Mouse (Mus musculus) heart, adult 11 months (tissue): ENCODE measurements around the gene Gdf5.
A peak's percentile ranks its signal among the peaks of the same experiment; 100 is the strongest.

Experiments
- DNase-seq: peaks from one replicate; pipeline ENCODE4 v3.0.0; 2022

Gene Gdf5

GRCm38 (mm10) chr2:155945124-155945523 lies at the start of gene Gdf5:
Gene Gdf5 (minus strand): TSS chr2:155945367.
- DNase-seq: no peak

- DNase-seq: peak; percentile 95
Measured at GRCm38 (mm10) chr2:155991863-155992321, 46.7 kb upstream of the Gdf5 start.

- DNase-seq: no peak
Measured at GRCm38 (mm10) chr2:155991151-155991550, 46.0 kb upstream of the Gdf5 start.

GRCm38 (mm10) chr2:155989085-155989484 lies 43.9 kb upstream of the Gdf5 start:
- no peak for DNase-seq

- no peak for DNase-seq
Measured at GRCm38 (mm10) chr2:155987131-155987530, 42.0 kb upstream of the Gdf5 start.

- no peak for DNase-seq
Measured at GRCm38 (mm10) chr2:155985776-155986175, 40.6 kb upstream of the Gdf5 start.

GRCm38 (mm10) chr2:155979328-155979991 lies 34.3 kb upstream of the Gdf5 start:
- DNase-seq: peak; percentile 98

- DNase-seq: peak; percentile 83
Measured at GRCm38 (mm10) chr2:155974087-155974731, 29.0 kb upstream of the Gdf5 start.

GRCm38 (mm10) chr2:155973348-155973747 lies 28.2 kb upstream of the Gdf5 start:
- no peak for DNase-seq

- DNase-seq: no peak
Measured at GRCm38 (mm10) chr2:155962991-155963390, 17.8 kb upstream of the Gdf5 start.

GRCm38 (mm10) chr2:155961862-155962261 lies 16.7 kb upstream of the Gdf5 start:
- no peak for DNase-seq

GRCm38 (mm10) chr2:155959981-155960380 lies 14.8 kb upstream of the Gdf5 start:
- DNase-seq: no peak

GRCm38 (mm10) chr2:155956134-155957059 lies 11.2 kb upstream of the Gdf5 start, which contains the start of gene Cep250:
Gene Cep250 (plus strand): TSS chr2:155956458.
- DNase-seq: peak; percentile 99

- peak; percentile 91 for DNase-seq
Measured at GRCm38 (mm10) chr2:155952006-155952405, 6.8 kb upstream of the Gdf5 start.

- peak; percentile 92 for DNase-seq
Measured at GRCm38 (mm10) chr2:155949362-155949761, 4.2 kb upstream of the Gdf5 start.

- no peak for DNase-seq
Measured at GRCm38 (mm10) chr2:155947390-155948002, 2.3 kb upstream of the Gdf5 start.

GRCm38 (mm10) chr2:155946499-155946898 lies 1.3 kb upstream of the Gdf5 start:
- no peak for DNase-seq

- DNase-seq: peak; percentile 89
Measured at GRCm38 (mm10) chr2:155946069-155946468, 902 bp upstream of the Gdf5 start.

GRCm38 (mm10) chr2:155945580-155945979 lies 413 bp upstream of the Gdf5 start:
- no peak for DNase-seq

GRCm38 (mm10) chr2:155944685-155945084 lies 482 bp downstream of the Gdf5 start:
- peak; percentile 82 for DNase-seq

- DNase-seq: no peak
Measured at GRCm38 (mm10) chr2:155943463-155943862, 1.7 kb downstream of the Gdf5 start.

GRCm38 (mm10) chr2:155941697-155942442 lies 3.3 kb downstream of the Gdf5 start:
- peak; percentile 94 for DNase-seq
